Mouse (Mus musculus) intestine, embryonic 14.5 days (tissue): ENCODE measurements around the gene Gm49342. TPM values are rescaled to one million over a fixed set of nuclear protein-coding genes. Genes with fewer than 3 reads are reported as not detected.
"Not testable (repeated sequence)": the region's sequence is repeated elsewhere in the genome, so short reads cannot be mapped to it uniquely, and the experiment has no call there.

Source experiments
- ATAC-seq: fragments of 200-750 bp; cut with Nextera tagmentation; replicated peaks from 2 replicates; pipeline ENCODE4 v1.8.0; 2017; ENCODE audit warnings: low read depth, moderate number of reproducible peaks, moderate TSS enrichment, moderate library complexity; ENCODE audit not compliant: low FRiP score, low TSS enrichment
- DNase-seq: peaks from one replicate; pipeline ENCODE4 v3.0.0-alpha.2; 2018; ENCODE audit warnings: low spot score
- H3K27ac ChIP-seq: fragments of 300-500 bp; sonication (generic); 2 replicates; pipeline ENCODE4 v1.5.1; 2014; ENCODE audit warnings: low read depth, mild to moderate bottlenecking, control low read depth
- H3K27me3 ChIP-seq: fragments of 300-500 bp; sonication (generic); replicated peaks from 2 replicates; pipeline ENCODE4 v1.6.1; 2014; ENCODE audit warnings: low read length, control low read depth; ENCODE audit not compliant: control insufficient read depth, insufficient read depth
- H3K36me3 ChIP-seq: fragments of 300-500 bp; sonication (generic); 2 replicates; pipeline ENCODE4 v1.6.1; 2014; ENCODE audit warnings: low read length, control low read depth; ENCODE audit not compliant: control insufficient read depth, insufficient read depth
- H3K4me1 ChIP-seq: fragments of 300-500 bp; sonication (generic); replicated peaks from 2 replicates; pipeline ENCODE4 v1.6.1; 2014; ENCODE audit warnings: low read length, control low read depth, mixed read lengths; ENCODE audit not compliant: control insufficient read depth, insufficient read depth
- H3K4me2 ChIP-seq: fragments of 300-500 bp; sonication (generic); 2 replicates; pipeline ENCODE4 v1.6.1; 2014; ENCODE audit warnings: low read length
- H3K4me3 ChIP-seq: fragments of 300-500 bp; sonication (generic); 2 replicates; pipeline ENCODE4 v1.5.1; 2014; ENCODE audit warnings: low read depth, low read length, control low read depth, mixed read lengths
- H3K9ac ChIP-seq: fragments of 300-500 bp; sonication (generic); 2 replicates; pipeline ENCODE4 v1.6.1; 2014; ENCODE audit warnings: mild to moderate bottlenecking, low read length
- H3K9me3 ChIP-seq: fragments of 300-500 bp; sonication (generic); 2 replicates; pipeline ENCODE4 v1.6.1; 2016; ENCODE audit warnings: low read length, control low read depth; ENCODE audit not compliant: control insufficient read depth
- WGBS: fragments of 180-500 bp; shearing (Covaris S2); extraction: QIAGEN DNeasy Blood & Tissue Kit; methylation state at CpG from one replicate; pipeline ENCODE4 v1.1.7; 2014; 5-methylcytosine and 5-hydroxymethylcytosine counted together
- polyA plus RNA-seq: library from polyadenylated mRNA; unstranded; fragments of >200 nt; fragmentation: Nextera tagmentation; extraction: Ambion mirVana; gene quantifications from 2 replicates; pipeline ENCODE4 v1.2.1, GENCODE M21; 2014

Gm49342 gene
- polyA plus RNA-seq, 1 experiment from 2014 or later: not detected

DNA sequence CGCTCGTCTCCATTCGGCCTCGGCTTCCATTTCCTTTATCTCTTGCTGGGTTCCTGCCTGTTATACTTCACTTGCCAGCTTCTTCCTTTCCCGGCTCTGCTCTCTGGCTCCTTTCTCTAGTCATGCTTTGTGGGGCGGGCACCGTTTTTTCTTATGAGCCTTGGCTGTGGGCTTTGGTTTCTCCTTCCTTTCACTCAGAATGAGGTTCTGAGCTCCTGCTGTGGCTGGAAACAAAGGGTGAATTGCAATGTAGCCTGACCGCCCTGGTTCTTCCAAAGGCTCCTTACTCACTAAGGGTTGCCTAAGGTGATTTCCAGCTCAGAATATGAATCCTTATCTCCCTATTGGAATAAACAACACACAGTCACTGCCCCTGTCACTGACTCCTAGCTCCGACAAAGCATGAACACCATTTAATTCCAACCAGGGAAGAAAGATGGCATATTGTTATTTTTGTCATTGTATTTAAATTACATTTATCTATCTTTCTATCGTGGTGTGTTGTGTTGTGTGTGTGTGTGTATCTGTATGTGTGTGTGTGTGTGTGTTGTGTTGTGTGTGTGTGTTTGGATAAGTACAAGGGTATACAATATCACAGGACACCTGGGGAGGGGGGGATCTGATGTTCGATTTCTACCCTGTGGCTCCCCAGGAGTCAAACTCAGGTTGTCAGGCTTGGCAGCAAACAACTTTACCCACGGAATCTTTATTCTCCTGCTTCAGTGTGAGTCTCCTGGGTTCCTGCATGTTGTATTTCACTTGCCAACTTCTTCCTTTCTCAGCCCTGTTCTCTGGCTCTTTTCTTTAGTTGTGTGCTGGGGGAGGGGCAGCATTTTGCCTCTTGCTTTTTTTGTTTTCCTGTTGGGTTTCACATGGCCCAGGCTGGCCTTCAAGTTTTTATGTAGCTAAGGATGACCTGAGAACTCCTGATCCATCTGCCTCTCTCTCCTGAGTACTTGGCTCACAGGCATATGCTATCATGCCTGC is 25.5 kb downstream of the Gm49342 start:
- no peak for DNase-seq
- WGBS: 45% methylated on average over 12 of the region's 12 CpGs
- Histone ChIP-seq H3K4me1 (0 out of 2 replicates have a peak, but pooled peaks cover 3% of the 10 kb centered on the region), H3K4me3 (no peak overlapping the region), H3K27me3 (no peaks in the 10 kb centered on the region), H3K9me3 (no peaks in the 10 kb centered on the region), H3K36me3 (no peaks in the 10 kb centered on the region), H3K27ac (no peak overlapping the region), H3K4me2 (no peak overlapping the region), H3K9ac (no peak overlapping the region)
- ATAC-seq: no peak

DNA sequence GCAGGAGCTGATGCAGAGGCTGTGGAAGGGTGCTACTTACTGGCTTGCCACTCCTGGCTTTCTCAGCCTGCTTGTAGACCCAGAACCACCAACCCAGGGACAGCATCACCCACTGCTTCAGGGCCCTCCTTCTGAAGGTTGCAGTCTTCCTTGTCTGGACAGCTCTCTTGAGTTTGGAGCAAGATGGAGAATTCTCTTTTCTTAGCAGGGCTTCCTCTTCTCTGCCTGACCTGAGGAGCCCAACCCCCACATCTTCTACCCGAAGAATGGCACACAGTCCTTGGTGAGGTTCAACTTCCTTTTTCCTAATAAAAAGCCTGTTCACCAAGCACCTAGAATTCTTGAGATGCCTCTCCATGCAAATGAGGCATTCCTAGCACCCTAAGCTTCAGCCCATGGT is 26.5 kb downstream of the Gm49342 start:
- no peak overlapping the region for H3K27ac ChIP-seq
- DNase-seq (no peak), ATAC-seq (no peak)
- H3K4me3 ChIP-seq: no peak overlapping the region
- WGBS: 75% methylated on average over 1 of the region's 1 CpGs
- H3K9ac ChIP-seq: no peak overlapping the region
- no peaks in the 10 kb centered on the region for H3K9me3 ChIP-seq
- no peaks in the 10 kb centered on the region for H3K27me3 ChIP-seq
- H3K4me2 ChIP-seq: no peak overlapping the region
- H3K36me3 ChIP-seq: no peaks in the 10 kb centered on the region
- 0 out of 2 replicates have a peak, but pooled peaks cover 3% of the 10 kb centered on the region for H3K4me1 ChIP-seq

DNA sequence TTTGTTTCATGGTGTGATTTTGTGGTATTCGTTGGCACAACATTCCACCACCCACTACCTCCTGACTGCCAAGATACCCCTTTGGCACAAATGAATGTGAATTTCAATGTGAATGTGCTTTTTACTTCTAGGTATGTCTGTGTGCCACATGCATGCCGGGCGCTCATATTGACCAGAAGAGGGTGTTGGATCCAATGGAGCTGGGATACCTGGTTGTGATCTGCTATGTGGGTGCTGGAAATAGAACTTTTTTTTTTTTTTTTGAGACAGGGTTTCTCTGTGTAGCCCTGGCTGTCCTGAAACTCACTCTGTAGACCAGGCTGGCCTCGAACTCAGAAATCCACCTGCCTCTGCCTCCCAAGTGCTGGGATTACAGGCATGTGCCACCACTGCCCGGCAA is 28.7 kb downstream of the Gm49342 start:
- ATAC-seq, H3K4me3 ChIP-seq, H3K36me3 ChIP-seq, H3K9me3 ChIP-seq, DNase-seq, H3K27me3 ChIP-seq, H3K9ac ChIP-seq, H3K4me2 ChIP-seq, H3K4me1 ChIP-seq, H3K27ac ChIP-seq: not testable (repeated sequence)
- 93% methylated on average over 5 of the region's 5 CpGs for WGBS

DNA sequence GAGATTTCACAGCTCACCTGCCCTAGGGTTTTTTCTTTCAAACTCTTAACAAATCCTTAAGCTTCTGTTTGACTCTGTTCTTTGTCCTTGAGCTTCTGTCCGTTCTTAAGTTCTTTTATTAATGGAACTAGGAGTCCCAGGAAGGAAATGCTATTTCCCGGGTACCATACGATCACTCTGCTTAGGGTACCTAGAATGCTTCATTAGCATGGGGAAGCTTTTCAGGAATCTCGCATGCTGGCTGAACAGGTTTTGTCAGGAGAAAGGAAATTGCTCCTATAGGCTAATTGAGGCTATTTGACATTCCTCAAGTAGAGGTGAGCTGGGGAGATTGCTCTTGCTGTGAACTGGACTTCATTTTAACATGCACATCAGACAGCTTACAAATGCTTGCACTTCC is 29.4 kb downstream of the Gm49342 start:
- Histone ChIP-seq H3K9me3 (no peaks in the 10 kb centered on the region), H3K4me2 (no peak overlapping the region), H3K27ac (no peak overlapping the region), H3K36me3 (no peaks in the 10 kb centered on the region), H3K9ac (no peak overlapping the region), H3K4me3 (no peak overlapping the region), H3K27me3 (no peaks in the 10 kb centered on the region), H3K4me1 (0 out of 2 replicates have a peak, but pooled peaks cover 3% of the 10 kb centered on the region)
- no peak for ATAC-seq
- no peak for DNase-seq
- whole genome bisulfite sequencing: 32% methylated on average over 4 of the region's 4 CpGs

DNA sequence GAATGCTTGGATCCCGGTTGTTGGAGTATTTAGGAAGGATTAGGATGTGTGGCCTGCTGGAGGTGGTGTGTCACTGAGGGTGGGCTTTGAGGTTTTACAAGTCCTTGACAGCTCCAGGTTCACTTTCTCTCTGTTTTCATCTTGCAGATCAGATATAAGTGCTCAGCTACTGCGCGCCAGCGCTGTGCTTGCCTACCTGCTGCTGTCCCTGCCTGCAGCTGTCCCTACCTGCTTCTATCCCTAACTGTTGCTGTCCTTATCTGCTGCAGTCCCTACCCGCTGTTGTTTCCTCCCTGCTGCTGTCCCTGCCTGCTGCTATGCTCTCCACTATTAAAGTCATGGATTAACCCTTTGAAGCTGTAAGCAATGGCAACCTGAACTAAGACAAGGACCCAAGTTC is 30.7 kb downstream of the Gm49342 start:
- Histone ChIP-seq H3K9me3 (no peaks in the 10 kb centered on the region), H3K4me3 (no peak overlapping the region), H3K4me1 (no peaks in the 10 kb centered on the region), H3K27ac (no peak overlapping the region), H3K9ac (no peak overlapping the region), H3K27me3 (no peaks in the 10 kb centered on the region), H3K4me2 (no peak overlapping the region), H3K36me3 (no peaks in the 10 kb centered on the region)
- ATAC-seq (no peak), DNase-seq (no peak)
- WGBS: 59% methylated on average over 5 of the region's 5 CpGs

DNA sequence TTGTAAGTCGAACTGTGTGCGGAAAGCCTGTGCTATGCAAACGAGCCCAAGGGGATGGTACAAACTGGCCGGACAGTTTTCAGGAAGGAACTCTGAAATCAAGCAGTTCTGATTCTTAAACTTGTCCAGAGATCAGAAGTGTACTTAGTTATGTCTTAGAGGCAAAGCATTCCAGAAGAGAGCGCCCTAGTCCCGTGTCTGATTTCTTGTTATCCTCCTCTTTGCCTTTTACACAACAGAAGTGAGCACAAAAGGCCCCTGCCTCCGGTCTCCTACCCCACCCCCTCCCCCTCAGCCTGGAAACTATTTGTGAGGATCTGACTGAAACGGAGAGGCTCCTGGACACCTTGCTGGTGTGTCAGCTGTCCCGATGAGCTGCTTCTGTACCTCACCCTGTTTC is 32.4 kb downstream of the Gm49342 start:
- no peaks in the 10 kb centered on the region for H3K36me3 ChIP-seq
- no peaks in the 10 kb centered on the region for H3K27me3 ChIP-seq
- no peak overlapping the region for H3K4me2 ChIP-seq
- H3K4me1 ChIP-seq: no peaks in the 10 kb centered on the region
- WGBS: 35% methylated on average over 9 of the region's 9 CpGs
- no peak overlapping the region for H3K9ac ChIP-seq
- H3K4me3 ChIP-seq: no peak overlapping the region
- H3K9me3 ChIP-seq: no peaks in the 10 kb centered on the region
- ATAC-seq (no peak), DNase-seq (no peak)
- no peak overlapping the region for H3K27ac ChIP-seq

DNA sequence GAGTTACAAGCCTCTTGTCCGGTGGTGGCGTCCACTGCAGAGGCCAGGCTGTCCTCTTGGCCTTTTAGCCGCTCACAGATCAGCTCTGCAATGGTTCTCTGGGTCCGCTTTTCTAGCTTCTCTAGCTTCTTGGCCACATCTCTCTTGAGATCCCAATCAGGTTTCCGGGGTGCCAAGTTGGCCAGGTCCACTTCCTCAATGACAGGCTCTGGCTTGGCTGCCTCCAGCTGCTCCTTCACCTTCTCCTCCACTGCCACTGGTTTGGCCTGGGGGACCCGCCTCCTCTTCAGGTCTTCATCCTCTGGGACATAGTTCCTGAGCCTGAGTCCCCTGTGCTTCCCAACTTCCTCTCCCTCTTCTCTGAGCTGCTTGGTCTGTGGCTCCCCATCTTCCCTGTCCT is 34.1 kb downstream of the Gm49342 start:
- H3K36me3 ChIP-seq, ATAC-seq, DNase-seq, H3K4me3 ChIP-seq, H3K4me1 ChIP-seq, H3K4me2 ChIP-seq, H3K27me3 ChIP-seq, H3K27ac ChIP-seq, H3K9ac ChIP-seq, H3K9me3 ChIP-seq: not testable (repeated sequence)
- 91% methylated on average over 6 of the region's 6 CpGs for WGBS

DNA sequence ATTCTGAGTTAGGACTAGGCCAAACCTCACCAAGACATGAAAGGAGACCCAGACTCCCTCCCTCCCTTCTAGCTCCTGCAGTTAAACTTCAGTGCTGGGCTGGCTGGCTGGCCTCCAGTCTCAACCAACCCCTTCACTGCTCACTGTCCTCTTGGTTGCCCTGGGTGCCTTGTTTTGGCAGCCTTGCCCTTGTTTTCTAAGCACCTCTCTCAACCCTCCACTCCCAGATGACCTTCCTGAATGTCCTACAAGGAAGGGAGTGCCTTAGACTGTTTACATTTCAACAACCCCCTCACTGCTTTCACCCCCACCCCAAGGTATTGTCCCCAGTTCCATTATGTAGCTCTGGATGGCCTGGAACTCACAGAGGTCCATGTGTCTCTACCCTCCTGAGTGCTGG is 35.3 kb downstream of the Gm49342 start:
- Histone ChIP-seq H3K27me3 (no peaks in the 10 kb centered on the region), H3K9me3 (no peaks in the 10 kb centered on the region), H3K9ac (no peak overlapping the region), H3K4me1 (no peaks in the 10 kb centered on the region), H3K27ac (no peak overlapping the region), H3K36me3 (no peaks in the 10 kb centered on the region), H3K4me3 (no peak overlapping the region), H3K4me2 (no peak overlapping the region)
- ATAC-seq (no peak), DNase-seq (no peak)

DNA sequence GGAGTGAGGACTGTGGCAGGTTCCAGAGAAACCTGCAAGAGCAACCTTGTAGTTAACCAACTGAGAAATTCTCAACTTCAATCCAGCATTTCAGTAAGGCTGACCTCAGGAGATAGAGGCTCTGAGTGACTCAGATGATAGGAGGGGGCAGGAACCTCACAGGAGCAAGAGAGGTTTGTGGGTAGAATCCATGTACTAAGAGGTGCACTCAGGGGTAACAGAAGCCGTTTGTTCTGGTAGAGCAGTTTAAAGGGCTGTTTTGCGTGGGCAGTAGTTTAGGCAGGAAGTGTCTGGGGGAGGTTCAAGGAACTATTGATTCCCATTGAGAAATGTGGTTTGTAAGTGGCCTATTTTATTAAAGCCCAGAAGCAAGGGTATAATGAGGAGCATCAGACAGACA is 36.9 kb downstream of the Gm49342 start:
- DNase-seq (no peak), ATAC-seq (no peak)
- 40% methylated on average over 2 of the region's 2 CpGs for WGBS
- Histone ChIP-seq H3K27ac (no peak overlapping the region), H3K4me1 (no peaks in the 10 kb centered on the region), H3K4me2 (no peak overlapping the region), H3K36me3 (no peaks in the 10 kb centered on the region), H3K9ac (no peak overlapping the region), H3K9me3 (no peaks in the 10 kb centered on the region), H3K4me3 (no peak overlapping the region), H3K27me3 (no peaks in the 10 kb centered on the region)
